Mouse (Mus musculus): ENCODE data around the gene Cd34.

- no peak for TF ChIP-seq CTCF (IDR thresholded peaks at IDR 0.05; ENCODE audit: extremely low read depth, insufficient read length, insufficient replicate concordance, low read depth, low read length)
- TF ChIP-seq POLR2A (IDR thresholded peaks at IDR 0.05; ENCODE audit: low read depth, low read length) = no peak
Measured at GRCm38 (mm10) chr1:194952891-194953290, 14.3 kb downstream of the Cd34 start.

Data from small intestine, adult 2 months (tissue).